Comparison of ENCODE assay signal across 30 mouse cellular contexts in the genomic region with DNA sequence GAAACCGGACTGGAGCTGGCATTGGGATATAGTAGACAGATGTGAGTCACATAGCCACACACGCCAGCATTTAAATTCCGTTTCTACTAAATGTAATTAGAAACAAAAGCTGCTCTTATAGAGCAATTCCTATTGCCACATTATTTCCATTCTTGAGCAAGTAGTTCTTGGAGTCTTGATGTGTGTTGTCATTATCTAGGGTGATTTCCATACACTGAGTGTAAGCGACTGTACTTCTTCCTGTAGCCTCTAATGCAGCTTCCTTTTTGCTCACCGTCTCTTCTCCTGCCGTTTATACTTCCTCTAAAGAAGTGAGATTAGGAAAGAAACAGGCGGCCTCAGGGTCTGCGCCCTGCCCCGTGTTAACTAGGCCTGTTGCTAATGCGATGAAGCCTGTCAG.
DNase-seq lines count a peak whose midpoint lies in the region; ATAC-seq lines count a peak whose summit lies in the region.
"Had no signal": no experiment of that assay in that cellular context is flagged by ENCODE, and none has a peak within 500 bp of the region (broad histone marks: within the 10 kb centered on the region; RNA-seq: fewer than 3 reads in every experiment).

No protein-coding gene starts in this region.

- DNase-seq in liver, embryonic 11.5 days (ENCODE audit: low spot score) = no peak
- peak; percentile 72 for DNase-seq in NIH3T3 (ENCODE audit: low read depth)
- peak; percentile 66 for DNase-seq in fat pad, adult 2 months (ENCODE audit: extremely low read depth, low read depth, low spot score)
- DNase-seq in ovary, adult 18-20 months (ENCODE audit: low spot score) = no peak
- DNase-seq in heart, postnatal 4 days = no peak
- no peak for DNase-seq in kidney, adult 11 months
- DNase-seq: cerebellum, adult 11 months; cerebellum, adult 9-10 months; forebrain, postnatal 0 days; kidney, adult 2 months; kidney, postnatal 4 days; layer of hippocampus, postnatal 36 days; lung, adult 2 months; lung, postnatal 14 days; spleen, adult 18-20 months; thymus, adult 18-20 months; thymus, postnatal 36 days had no signal

- H3K4me3 ChIP-seq in liver, embryonic 16.5 days (ENCODE audit: low read depth, low read length) = no peak overlapping the region
- no peak overlapping the region for H3K4me3 ChIP-seq in liver, embryonic 11.5 days (ENCODE audit: low read depth, low read length)
- H3K4me3 ChIP-seq: embryonic facial prominence, embryonic 13.5 days; erythroblast, embryonic 14.5 days; forebrain, embryonic 12.5 days; hindbrain, embryonic 10.5 days; limb, embryonic 10.5 days; limb, embryonic 15.5 days; midbrain, embryonic 12.5 days had no signal

- H3K36me3 ChIP-seq in liver, embryonic 16.5 days (ENCODE audit: control insufficient read depth, insufficient read depth) = peaks cover 62% of the 10 kb centered on the region
- H3K36me3 ChIP-seq in liver, embryonic 11.5 days (ENCODE audit: control insufficient read depth, insufficient read depth, low read length) = peaks cover 33% of the 10 kb centered on the region

- no peak overlapping the region for H3K9ac ChIP-seq in liver, embryonic 16.5 days (ENCODE audit: low read depth, low read length)
- H3K9ac ChIP-seq in liver, embryonic 11.5 days (ENCODE audit: low read depth, low read length) = no peak overlapping the region
- H3K9ac ChIP-seq: embryonic facial prominence, embryonic 13.5 days; forebrain, embryonic 12.5 days; forebrain, postnatal 0 days; limb, embryonic 15.5 days; midbrain, embryonic 12.5 days had no signal

- no peak overlapping the region for H3K27ac ChIP-seq in liver, embryonic 16.5 days (ENCODE audit: low read length)
- H3K27ac ChIP-seq in liver, embryonic 11.5 days (ENCODE audit: low read depth, low read length) = no peak overlapping the region
- H3K27ac ChIP-seq: embryonic facial prominence, embryonic 13.5 days; forebrain, embryonic 12.5 days; hindbrain, embryonic 10.5 days; limb, embryonic 10.5 days; limb, embryonic 15.5 days; midbrain, embryonic 12.5 days had no signal

- WGBS in liver, embryonic 16.5 days (ENCODE audit: insufficient replicate concordance) = 62% methylated on average over 10 of the region's 10 CpGs
- WGBS in liver, embryonic 11.5 days = 71% methylated on average over 10 of the region's 10 CpGs

- no peaks in the 10 kb centered on the region for H3K4me1 ChIP-seq in liver, embryonic 16.5 days (ENCODE audit: control insufficient read depth, low read depth, low read length)
- H3K4me1 ChIP-seq in liver, embryonic 11.5 days (replicated peaks; ENCODE audit: control insufficient read depth, insufficient read depth, low read length) = no peaks in the 10 kb centered on the region
- H3K4me1 ChIP-seq: embryonic facial prominence, embryonic 13.5 days; forebrain, embryonic 12.5 days; hindbrain, embryonic 10.5 days; limb, embryonic 10.5 days; limb, embryonic 15.5 days; midbrain, embryonic 12.5 days had no signal

- H3K9me3 ChIP-seq in liver, embryonic 16.5 days (replicated peaks; ENCODE audit: control insufficient read depth, low read length) = no peaks in the 10 kb centered on the region
- H3K9me3 ChIP-seq in liver, embryonic 11.5 days (ENCODE audit: control insufficient read depth, low read length) = no peaks in the 10 kb centered on the region
- H3K9me3 ChIP-seq: embryonic facial prominence, embryonic 13.5 days; forebrain, embryonic 12.5 days; hindbrain, embryonic 10.5 days; limb, embryonic 10.5 days; limb, embryonic 15.5 days; megakaryocyte, embryonic 14.5 days; midbrain, embryonic 12.5 days had no signal

- no peak overlapping the region for H3K4me2 ChIP-seq in liver, embryonic 16.5 days (ENCODE audit: low read depth, low read length)
- no peak overlapping the region for H3K4me2 ChIP-seq in liver, embryonic 11.5 days
- H3K4me2 ChIP-seq: embryonic facial prominence, embryonic 13.5 days; forebrain, embryonic 12.5 days; heart, embryonic 11.5 days; limb, embryonic 15.5 days; midbrain, embryonic 12.5 days had no signal

- ATAC-seq in liver, embryonic 16.5 days (ENCODE audit: low read depth) = peak; percentile 19; the same call in 1 of the 2 replicates
- ATAC-seq in liver, embryonic 11.5 days (replicated peaks; ENCODE audit: low FRiP score) = no peak
- peak; percentile 97 for ATAC-seq in megakaryocyte progenitor cell, adult 5-6 weeks (replicated peaks; ENCODE audit: poor library complexity)
- ATAC-seq: activated CD4-positive, CD25-positive, alpha-beta regulatory T cell, adult 4 months; forebrain, postnatal 0 days; hindbrain, embryonic 16.5 days had no signal

- H3K27me3 ChIP-seq in liver, embryonic 16.5 days (ENCODE audit: control insufficient read depth, insufficient read depth, low read depth, low read length) = no peaks in the 10 kb centered on the region
- no peaks in the 10 kb centered on the region for H3K27me3 ChIP-seq in liver, embryonic 11.5 days (replicated peaks; ENCODE audit: control insufficient read depth, insufficient read depth, low read length)
- H3K27me3 ChIP-seq: embryonic facial prominence, embryonic 13.5 days; forebrain, embryonic 12.5 days; limb, embryonic 15.5 days; megakaryocyte, embryonic 14.5 days; midbrain, embryonic 12.5 days had no signal

Comparison
In these comparisons a context has a peak if more than half of its experiments do, and no peak if none do; other contexts are left out.
1. DNase-seq: peak in NIH3T3 (single experiment) and fat pad, adult 2 months (single experiment); none in liver, embryonic 11.5 days (single experiment), ovary, adult 18-20 months (single experiment), heart, postnatal 4 days (single experiment) and kidney, adult 11 months (single experiment).